ENCODE assay signal across 15 mouse cellular contexts in genomic region chr13:18282361-18282982, GRCm38 (mm10).
DNase-seq lines count a peak whose midpoint lies in the region; ATAC-seq and TF ChIP-seq lines count a peak whose summit lies in the region.
"Had no signal": no experiment of that assay in that cellular context is flagged by ENCODE, and none has a peak within 500 bp of the region (broad histone marks: within the 10 kb centered on the region; RNA-seq: fewer than 3 reads in every experiment).

No protein-coding gene starts in this region.

- 31% methylated on average over 5 of the region's 5 CpGs for WGBS in forebrain, embryonic 13.5 days
- 23% methylated on average over 5 of the region's 5 CpGs for WGBS in hindbrain, embryonic 15.5 days
- 29% methylated on average over 5 of the region's 5 CpGs for WGBS in midbrain, embryonic 16.5 days

- no peaks in the 10 kb centered on the region for H3K27me3 ChIP-seq in forebrain, embryonic 13.5 days
- H3K27me3 ChIP-seq in hindbrain, embryonic 15.5 days = no peaks in the 10 kb centered on the region
- H3K27me3 ChIP-seq in midbrain, embryonic 16.5 days (ENCODE audit: control insufficient read depth, insufficient read depth, low read depth, low read length) = no peaks in the 10 kb centered on the region
- H3K27me3 ChIP-seq: limb, embryonic 15.5 days had no signal

- no peak overlapping the region for H3K4me3 ChIP-seq in forebrain, embryonic 13.5 days
- H3K4me3 ChIP-seq in hindbrain, embryonic 15.5 days = no peak overlapping the region
- H3K4me3 ChIP-seq in midbrain, embryonic 16.5 days (ENCODE audit: low read depth, low read length) = no peak overlapping the region
- H3K4me3 ChIP-seq: limb, embryonic 15.5 days had no signal

- TF ChIP-seq CTCF in brain, embryonic 14.5 days (IDR thresholded peaks at IDR 0.05; ENCODE audit: borderline replicate concordance, extremely low read depth, insufficient read depth, insufficient read length) = no peak

- H3K9me3 ChIP-seq in forebrain, embryonic 13.5 days (replicated peaks) = no peaks in the 10 kb centered on the region
- H3K9me3 ChIP-seq in hindbrain, embryonic 15.5 days = no peaks in the 10 kb centered on the region
- H3K9me3 ChIP-seq in midbrain, embryonic 16.5 days (replicated peaks; ENCODE audit: control insufficient read depth, low read length, poor library complexity, severe bottlenecking) = no peaks in the 10 kb centered on the region
- H3K9me3 ChIP-seq: limb, embryonic 15.5 days had no signal

- peak; percentile 79 for DNase-seq in brain, embryonic 14.5 days (ENCODE audit: low read depth)
- DNase-seq in urinary bladder, postnatal 14 days (ENCODE audit: low spot score) = no peak
- DNase-seq in spleen, postnatal 14 days (ENCODE audit: low spot score in 2 of 2) = no peak
- DNase-seq in heart, postnatal 14 days = no peak
- DNase-seq in ovary, postnatal 14 days (ENCODE audit: low spot score) = no peak
- DNase-seq: adrenal gland, postnatal 14 days; heart, postnatal 36 days; kidney, adult 11 months; lung, adult 2 months; thymus, adult 18-20 months had no signal

- intact Hi-C loops in heart, postnatal 14 days (cut with DNase I) = no loop called here

- no peaks in the 10 kb centered on the region for H3K36me3 ChIP-seq in forebrain, embryonic 13.5 days (ENCODE audit: poor library complexity, severe bottlenecking)
- no peaks in the 10 kb centered on the region for H3K36me3 ChIP-seq in hindbrain, embryonic 15.5 days
- H3K36me3 ChIP-seq in midbrain, embryonic 16.5 days (ENCODE audit: control insufficient read depth, insufficient read depth, low read length) = no peaks in the 10 kb centered on the region
- H3K36me3 ChIP-seq: limb, embryonic 15.5 days had no signal

- no peak overlapping the region for H3K9ac ChIP-seq in forebrain, embryonic 13.5 days
- H3K9ac ChIP-seq in hindbrain, embryonic 15.5 days = no peak overlapping the region
- H3K9ac ChIP-seq in midbrain, embryonic 16.5 days (ENCODE audit: low read depth, low read length) = no peak overlapping the region
- H3K9ac ChIP-seq: limb, embryonic 15.5 days had no signal

- no peak overlapping the region for H3K27ac ChIP-seq in forebrain, embryonic 13.5 days
- no peak overlapping the region for H3K27ac ChIP-seq in hindbrain, embryonic 15.5 days (replicated peaks)
- H3K27ac ChIP-seq in midbrain, embryonic 16.5 days (ENCODE audit: low read length) = no peak overlapping the region; the same call in 1 of the 2 replicates
- H3K27ac ChIP-seq: limb, embryonic 15.5 days; macrophage had no signal

- H3K4me2 ChIP-seq in forebrain, embryonic 13.5 days = no peak overlapping the region
- no peak overlapping the region for H3K4me2 ChIP-seq in hindbrain, embryonic 15.5 days
- H3K4me2 ChIP-seq in midbrain, embryonic 16.5 days (ENCODE audit: low read length) = no peak overlapping the region
- H3K4me2 ChIP-seq: limb, embryonic 15.5 days had no signal

- H3K4me1 ChIP-seq in forebrain, embryonic 13.5 days = peaks cover 25% of the 10 kb centered on the region
- peaks cover 15% of the 10 kb centered on the region for H3K4me1 ChIP-seq in hindbrain, embryonic 15.5 days (replicated peaks)
- H3K4me1 ChIP-seq in midbrain, embryonic 16.5 days (ENCODE audit: control insufficient read depth, insufficient read depth, low read length) = peaks cover 14% of the 10 kb centered on the region
- H3K4me1 ChIP-seq: limb, embryonic 15.5 days had no signal

- ATAC-seq in forebrain, embryonic 13.5 days = peak; percentile 70
- peak; percentile 73 for ATAC-seq in hindbrain, embryonic 15.5 days (ENCODE audit: low FRiP score, low read depth)
- ATAC-seq in midbrain, embryonic 16.5 days = peak; percentile 40; the same call in 1 of the 2 replicates

- TF ChIP-seq POLR2A in brain, embryonic 14.5 days (IDR thresholded peaks at IDR 0.05; ENCODE audit: borderline replicate concordance, extremely low read depth, insufficient read depth, insufficient read length, poor library complexity, severe bottlenecking) = no peak
